Mouse (Mus musculus) frontal cortex, postnatal 14 days (tissue): Measurements from ENCODE around the gene Tnfrsf26.
"Not testable (repeated sequence)": the region's sequence is repeated elsewhere in the genome, so short reads cannot be mapped to it uniquely, and the experiment has no call there.

ENCODE experiments used
- DNase-seq, 2 experiments: peaks; one replicate each; pipeline ENCODE4 v3.0.0; 2022; ENCODE audit warnings: low spot score in 2 of 2

The Tnfrsf26 gene

GRCm38 (mm10) chr7:143628540-143628939 is at the start of gene Tnfrsf26:
Gene Tnfrsf26, minus strand, starts transcription at chr7:143628722.
- no peak for DNase-seq

GRCm38 (mm10) chr7:143666427-143667311 is 38.1 kb upstream of the Tnfrsf26 start:
- DNase-seq, result no peak

- DNase-seq, result no peak
These were observed 34.9 kb upstream of the Tnfrsf26 start for GRCm38 (mm10) chr7:143663470-143663869.

GRCm38 (mm10) chr7:143660797-143661196 is 32.3 kb upstream of the Tnfrsf26 start:
- DNase-seq, result no peak

- DNase-seq, result not testable (repeated sequence)
These were observed 21.3 kb upstream of the Tnfrsf26 start for GRCm38 (mm10) chr7:143649769-143650346.

- peak; percentile 55 to 76 for DNase-seq
These were observed 20.7 kb upstream of the Tnfrsf26 start, which contains the start of gene Tnfrsf22 for GRCm38 (mm10) chr7:143649034-143649768. Gene Tnfrsf22, minus strand, starts transcription at chr7:143649661.

GRCm38 (mm10) chr7:143643949-143644348 is 15.4 kb upstream of the Tnfrsf26 start:
- not testable (repeated sequence) for DNase-seq

- DNase-seq, result no peak
These were observed 8.2 kb upstream of the Tnfrsf26 start for GRCm38 (mm10) chr7:143636674-143637073.

GRCm38 (mm10) chr7:143631503-143631902 is 3.0 kb upstream of the Tnfrsf26 start:
- DNase-seq, result no peak

- no peak for DNase-seq
These were observed 979 bp upstream of the Tnfrsf26 start for GRCm38 (mm10) chr7:143629501-143629900.

GRCm38 (mm10) chr7:143627555-143628286 is 801 bp downstream of the Tnfrsf26 start:
- DNase-seq, result no peak

- DNase-seq, result no peak
These were observed 2.3 kb downstream of the Tnfrsf26 start for GRCm38 (mm10) chr7:143626178-143626577.

- no peak for DNase-seq
These were observed 3.4 kb downstream of the Tnfrsf26 start for GRCm38 (mm10) chr7:143625151-143625550.

GRCm38 (mm10) chr7:143624561-143624960 is 4.0 kb downstream of the Tnfrsf26 start:
- DNase-seq, result no peak

- no peak for DNase-seq
These were observed 7.6 kb downstream of the Tnfrsf26 start for GRCm38 (mm10) chr7:143620951-143621350.

- no peak for DNase-seq
These were observed 14.0 kb downstream of the Tnfrsf26 start for GRCm38 (mm10) chr7:143614404-143615135.

GRCm38 (mm10) chr7:143612215-143612614 is 16.3 kb downstream of the Tnfrsf26 start:
- DNase-seq, result no peak

GRCm38 (mm10) chr7:143605321-143605720 is 23.2 kb downstream of the Tnfrsf26 start:
- DNase-seq, result no peak

GRCm38 (mm10) chr7:143604889-143605288 is 23.6 kb downstream of the Tnfrsf26 start:
- DNase-seq, result no peak

- DNase-seq, result no peak
These were observed 26.8 kb downstream of the Tnfrsf26 start for GRCm38 (mm10) chr7:143601705-143602104.

- no peak for DNase-seq
These were observed 28.2 kb downstream of the Tnfrsf26 start for GRCm38 (mm10) chr7:143600231-143600740.
